Mouse (Mus musculus) layer of hippocampus, postnatal 36 days (tissue): Measurements from ENCODE around the gene Ldah. TPM values are rescaled to one million over a fixed set of nuclear protein-coding genes. Genes with fewer than 3 reads are reported as not detected.

Experiments used
- DNase-seq, 2 experiments: peaks; one replicate each; pipeline ENCODE4 v3.0.0; 2022
- total RNA-seq, 2 experiments: library from RNA; stranded (reverse); gene quantifications; 2 replicates each; pipeline ENCODE4 v1.2.3; 2021

Gene Ldah
- total RNA-seq, 2 experiments from 2014 or later = 47.1 to 48.1 TPM

DNA sequence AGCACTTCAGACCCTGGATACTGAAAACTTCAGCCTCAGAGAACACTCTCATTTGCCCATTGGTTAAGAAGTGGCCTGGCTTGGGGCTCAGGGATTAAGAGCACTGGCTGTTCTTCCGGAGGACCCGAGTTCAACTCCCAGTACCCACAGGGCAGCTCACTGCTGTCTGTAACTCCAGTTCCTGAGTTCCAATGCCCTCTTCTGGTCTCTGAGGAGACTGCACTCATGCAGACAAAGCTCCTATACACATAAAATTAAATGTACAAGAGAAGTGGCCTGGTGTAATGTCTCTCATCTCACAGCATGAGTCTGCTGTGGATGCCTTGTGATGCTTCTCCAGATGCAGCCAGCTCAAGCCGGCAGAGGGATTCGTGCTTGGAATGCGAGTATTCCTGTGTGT is 108.6 kb downstream of the Ldah start:
- no peak for DNase-seq

DNA sequence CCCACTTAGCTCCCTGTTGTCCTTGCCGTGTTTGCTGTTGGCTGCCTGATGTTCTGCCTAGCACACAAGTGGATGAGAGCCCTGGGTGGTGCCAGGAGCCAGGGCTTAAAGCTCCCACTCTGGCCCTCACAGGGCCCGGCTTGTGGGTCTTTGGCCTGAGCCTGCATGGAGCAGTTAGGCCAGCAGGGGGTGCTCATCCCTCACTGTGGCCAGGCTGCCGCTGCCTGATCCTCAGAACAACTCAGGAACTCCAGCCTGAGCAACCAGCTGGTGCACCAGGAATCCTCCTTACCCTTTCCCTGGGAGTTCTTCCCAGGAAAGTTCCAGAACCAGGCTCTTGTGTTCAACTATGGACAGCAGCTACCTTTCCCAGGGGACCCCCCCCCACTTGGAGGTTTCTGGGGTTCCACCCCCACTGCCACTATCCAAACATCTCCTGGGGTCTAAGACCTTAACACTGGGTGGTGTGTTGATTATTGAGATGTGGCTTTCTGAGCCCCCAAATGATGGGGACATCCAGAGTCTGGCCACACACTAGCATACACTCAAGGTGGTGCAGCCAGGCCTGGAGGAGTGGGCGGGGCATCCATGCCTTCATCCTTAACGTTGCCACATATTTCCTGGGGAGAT is 112.3 kb downstream of the Ldah start:
- peak; percentile 85 for DNase-seq

DNA sequence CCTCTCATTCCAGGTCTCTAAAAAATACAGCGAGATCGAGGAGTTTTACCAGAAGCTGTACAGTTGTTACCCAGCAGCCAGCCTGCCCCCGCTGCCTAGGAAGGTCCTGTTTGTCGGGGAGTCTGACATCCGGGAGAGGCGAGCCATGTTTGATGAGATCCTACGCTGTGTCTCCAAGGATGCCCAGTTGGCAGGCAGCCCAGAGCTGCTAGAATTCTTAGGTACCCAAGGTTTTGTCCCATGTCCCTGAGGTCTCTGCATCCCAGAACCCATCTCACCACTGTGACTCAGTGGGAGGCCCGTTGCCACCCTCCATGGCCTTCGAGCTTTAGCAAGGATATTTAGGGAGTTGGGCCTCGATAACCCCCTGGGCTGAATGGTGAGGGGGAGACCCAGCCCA is 113.6 kb downstream of the Ldah start:
- DNase-seq = no peak

DNA sequence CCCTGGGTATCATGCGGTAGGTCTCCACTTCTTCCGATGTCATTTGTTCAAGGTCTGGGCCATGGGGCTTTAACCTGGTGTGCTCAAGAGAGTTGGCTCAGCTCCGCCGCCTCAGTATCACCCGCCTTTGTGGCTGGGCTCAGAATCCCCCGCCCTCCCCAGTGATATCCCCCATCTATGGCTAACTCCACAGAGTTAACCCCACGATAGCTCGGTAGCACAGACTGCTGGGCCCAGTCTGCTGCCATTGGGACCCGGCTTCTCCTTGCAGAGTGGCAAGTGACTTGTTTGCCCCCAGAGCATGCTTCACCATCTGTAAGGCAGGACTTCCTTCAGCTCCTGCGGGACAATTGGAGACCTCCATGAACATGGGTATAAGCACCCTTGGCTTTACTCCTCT is 116.2 kb downstream of the Ldah start:
- DNase-seq = no peak

DNA sequence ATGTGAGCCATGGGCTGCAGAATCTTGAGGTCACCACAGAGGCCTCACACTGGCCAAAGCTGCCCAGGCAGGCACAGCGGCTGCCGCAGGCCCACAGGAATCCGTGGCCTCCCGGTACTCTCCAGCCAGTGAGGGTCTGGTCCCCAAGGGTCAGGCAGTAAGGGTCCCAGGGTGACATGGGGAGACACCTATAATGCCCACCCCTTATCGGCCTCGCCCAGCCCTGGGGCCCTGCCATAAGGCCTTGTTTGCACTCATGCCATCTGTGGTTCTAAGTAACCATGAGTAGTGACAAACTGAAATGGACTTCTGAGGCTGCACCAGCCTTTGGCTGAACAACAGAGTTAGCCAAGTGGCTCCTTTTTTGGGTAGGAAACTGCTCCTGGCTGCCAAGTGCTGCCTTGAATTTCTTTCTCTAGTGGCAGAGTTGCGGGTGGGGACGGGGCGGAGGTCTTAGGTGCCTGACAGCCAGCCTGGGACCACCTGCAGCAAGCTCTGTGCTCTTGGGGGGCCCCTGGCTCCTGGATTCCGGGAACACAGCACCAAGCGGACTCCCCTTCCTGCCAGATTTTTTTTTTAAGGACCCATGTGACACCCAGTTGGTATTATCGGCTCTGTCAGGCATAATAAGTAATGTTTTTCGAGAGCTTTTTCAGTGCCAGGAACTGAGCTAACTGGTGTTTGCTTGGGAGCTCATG is 117.5 kb downstream of the Ldah start:
- peak in 1 of 2 experiments; percentile 55 for DNase-seq

DNA sequence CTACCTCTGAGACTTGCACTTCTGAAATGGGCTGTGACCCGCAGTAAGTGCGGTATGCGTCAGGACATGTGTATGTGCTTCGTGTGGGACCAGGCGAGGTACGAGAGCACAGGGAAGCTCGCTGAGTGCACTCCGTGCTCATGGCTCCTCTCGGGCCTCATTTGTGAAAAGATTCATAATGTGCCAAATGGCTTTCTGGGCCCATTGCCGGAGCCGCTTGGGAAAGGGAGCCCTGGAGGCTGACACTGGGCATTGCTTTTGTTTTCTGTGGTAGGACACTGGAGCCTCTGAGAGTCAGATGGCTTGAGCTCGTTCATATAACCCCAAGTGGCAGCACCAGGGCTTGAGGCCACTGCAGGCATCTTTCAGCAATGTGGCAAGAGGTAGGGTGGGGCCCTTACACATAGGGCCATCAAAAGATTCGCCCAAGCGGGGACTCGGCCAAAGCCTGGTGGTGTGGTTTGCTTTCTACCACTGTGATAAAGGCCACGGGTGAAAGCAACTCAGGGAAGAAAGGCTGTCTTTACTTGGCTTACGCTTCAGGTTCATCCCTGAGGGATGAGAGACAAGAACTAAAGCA is 118.1 kb downstream of the Ldah start:
- peak; percentile 74 to 76 for DNase-seq

DNA sequence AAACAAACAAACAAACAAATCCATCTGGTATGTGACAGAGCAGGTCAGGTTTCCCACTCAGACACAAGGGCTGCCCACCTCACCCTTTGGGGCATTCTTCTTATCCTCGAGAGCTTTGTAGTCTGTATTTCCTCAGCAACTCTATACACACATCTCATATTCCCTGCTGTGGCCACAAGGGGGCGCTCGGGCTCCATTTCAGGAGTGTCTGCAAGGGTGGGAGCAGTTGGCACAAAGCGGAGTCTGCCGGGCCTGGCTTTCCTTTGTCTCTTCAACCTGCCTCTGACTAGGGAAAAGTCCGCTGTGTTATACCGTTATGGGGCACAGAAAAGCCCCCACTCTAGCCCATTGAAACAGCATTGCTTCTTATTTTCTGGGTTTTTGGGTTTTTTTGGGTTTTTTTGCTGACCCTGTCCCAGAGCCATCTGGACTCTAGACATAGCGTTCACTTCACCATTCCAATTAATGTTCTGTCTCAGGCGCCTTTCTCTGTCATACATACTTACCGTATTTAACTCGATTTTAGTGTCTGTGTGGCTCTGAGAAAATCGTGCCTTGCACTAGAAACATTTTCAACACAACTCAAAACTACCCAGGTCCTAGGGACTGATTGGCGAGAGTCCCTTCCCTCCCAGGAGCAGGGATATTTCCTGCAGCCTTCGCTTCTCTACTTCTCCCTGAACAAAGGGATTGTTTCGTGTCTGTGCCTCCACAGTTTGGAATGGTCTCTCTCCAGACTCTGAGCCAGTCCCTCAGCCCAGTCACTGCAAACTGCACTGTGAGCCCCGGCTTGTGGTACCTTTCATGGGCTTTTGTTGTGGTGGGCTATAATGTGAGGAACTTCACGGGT is 119.1 kb downstream of the Ldah start:
- DNase-seq = peak; percentile 95 to 97

DNA sequence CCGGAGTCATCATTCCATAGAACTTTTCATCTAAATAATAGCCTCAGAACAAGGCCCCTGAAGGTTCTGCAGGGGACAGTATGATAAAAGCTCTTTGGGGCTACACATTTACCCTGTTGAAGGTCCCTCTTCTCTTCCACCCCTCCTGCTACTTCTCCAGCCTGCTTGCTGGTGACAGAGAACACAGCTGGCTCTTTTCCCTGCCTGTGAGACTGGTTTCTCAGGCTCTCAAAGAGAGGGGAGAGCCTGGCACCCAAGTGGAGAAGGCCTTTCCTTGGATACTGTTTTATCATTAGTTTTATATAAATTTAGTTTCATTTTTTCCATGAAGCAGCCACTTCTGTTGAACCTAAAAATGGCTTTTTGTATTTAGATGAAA is 119.8 kb downstream of the Ldah start:
- no peak for DNase-seq

DNA sequence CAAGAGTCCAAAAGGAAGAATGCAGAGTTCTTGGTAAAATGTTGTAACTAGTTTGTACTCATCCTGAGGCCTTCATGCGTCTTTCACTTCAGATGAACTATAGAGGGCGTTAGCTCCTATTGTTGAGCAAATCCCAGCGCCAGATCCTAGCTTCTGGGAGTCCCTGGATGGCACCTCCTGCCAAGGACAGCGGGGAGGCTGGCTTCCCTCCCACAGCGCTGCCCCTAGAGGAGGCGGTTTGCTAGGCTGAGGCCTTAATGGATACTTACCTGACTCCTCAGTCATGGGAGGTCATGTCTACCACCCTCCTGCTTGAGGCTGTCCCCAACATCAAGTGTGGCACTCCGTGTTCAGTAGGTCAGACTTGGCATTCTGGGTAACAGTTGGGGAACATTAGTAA is 121.3 kb downstream of the Ldah start:
- no peak for DNase-seq

DNA sequence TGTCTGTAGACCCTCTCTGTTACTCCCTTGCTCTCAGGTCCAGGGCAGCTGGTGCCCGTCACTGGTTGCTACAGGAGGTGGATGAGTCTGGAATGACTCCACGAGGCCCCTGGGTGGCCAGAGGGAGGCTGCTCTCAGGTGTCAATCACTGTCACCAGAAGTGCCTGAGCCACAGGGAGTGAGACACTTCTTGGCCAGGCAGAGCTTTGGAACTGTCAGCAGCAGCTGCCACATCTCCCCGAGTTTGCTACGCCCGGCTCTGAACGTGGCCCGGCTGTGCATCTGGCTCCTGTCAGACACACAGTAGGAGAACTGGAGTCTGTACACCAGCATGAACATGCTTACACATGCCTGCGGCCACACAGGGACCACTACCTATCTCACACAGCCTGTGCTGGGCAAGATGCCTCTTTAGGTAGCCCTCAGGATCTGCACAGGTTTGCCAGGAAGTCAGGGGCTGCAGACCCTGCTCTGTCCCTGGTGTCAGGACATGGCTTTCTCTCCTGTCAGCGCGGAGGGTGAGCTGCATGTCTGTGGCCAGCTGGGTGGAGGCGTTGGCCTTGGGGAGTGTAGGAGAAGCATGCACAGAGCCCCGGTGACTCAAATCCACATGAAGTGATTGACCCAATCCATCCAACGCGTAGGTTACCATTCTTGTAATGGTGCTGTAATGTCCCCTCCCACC is 123.7 kb downstream of the Ldah start:
- no peak for DNase-seq

DNA sequence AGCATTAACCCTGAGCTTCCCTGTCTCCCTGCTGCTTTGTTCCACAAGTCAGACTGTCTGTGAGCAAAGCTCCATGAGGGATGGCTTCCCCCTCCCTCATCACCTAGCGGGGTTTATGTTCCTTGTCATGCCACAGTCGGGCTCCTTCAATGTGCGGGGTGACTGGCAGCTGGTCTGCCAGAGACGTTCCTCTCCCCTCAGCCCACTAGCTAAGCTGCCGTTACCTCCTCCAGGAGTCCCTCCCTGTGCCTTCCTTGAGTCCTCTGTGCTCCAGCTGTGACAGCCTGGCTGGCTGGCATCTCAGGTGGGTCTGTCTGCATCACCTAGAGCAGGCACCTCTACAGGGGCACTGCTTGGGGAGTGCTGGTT is 124.3 kb downstream of the Ldah start:
- no peak for DNase-seq

DNA sequence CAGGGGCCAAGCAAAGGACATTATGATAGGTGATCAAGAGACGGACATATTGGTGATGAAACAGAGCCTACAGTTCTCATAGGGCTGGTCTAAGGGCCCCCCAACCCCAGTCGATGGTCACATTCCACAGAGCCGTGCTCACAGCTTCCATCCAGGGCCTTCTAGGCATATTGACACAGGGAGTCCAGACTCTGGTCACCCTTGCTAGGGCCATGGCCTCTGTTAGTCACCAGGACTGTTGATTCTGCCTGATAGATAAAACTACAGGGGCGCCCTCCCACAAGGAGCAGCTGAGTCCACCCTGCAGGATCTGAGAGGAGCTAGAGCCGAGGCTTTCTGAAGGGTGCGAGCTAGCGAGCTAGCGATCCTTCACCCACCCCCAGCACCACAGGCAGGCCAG is 125.7 kb downstream of the Ldah start:
- DNase-seq = no peak

DNA sequence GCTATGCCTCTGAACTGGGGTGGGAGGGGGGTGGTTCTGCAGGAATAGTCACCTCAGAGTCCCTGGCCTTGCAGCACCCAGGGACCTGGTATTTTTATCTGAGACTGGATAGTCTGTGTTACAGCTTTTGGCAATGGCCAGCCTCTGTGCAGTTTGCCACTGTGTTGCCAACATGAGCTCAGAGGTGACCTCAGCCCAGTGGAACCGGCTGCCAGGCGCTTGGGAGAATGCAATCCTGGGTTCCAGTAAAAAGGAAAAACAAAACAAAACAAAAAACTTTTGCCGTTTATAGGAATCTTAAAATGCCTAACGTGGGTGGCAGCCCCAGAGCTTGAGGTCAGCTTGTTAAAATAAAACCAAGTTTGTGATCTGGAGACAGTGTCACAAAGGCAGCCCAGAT is 126.4 kb downstream of the Ldah start:
- no peak for DNase-seq

Other genes with a start within 250 kb of the Ldah start
- gene Apob, start 230.5 kb upstream of the Ldah start, total RNA-seq = not detected
- under 1 TPM in 1 of 2 experiments, not detected in 1; 0.25 TPM for gene Gdf7, start 93.8 kb downstream of the Ldah start, total RNA-seq
- gene Hs1bp3, start 105.3 kb downstream of the Ldah start, total RNA-seq = 10 to 100 TPM; 12.7 to 16.9 TPM